Mouse (Mus musculus): ENCODE results near the gene Macrod2. TPM values are rescaled to one million over a fixed set of nuclear protein-coding genes. Genes with fewer than 3 reads are reported as not detected.

The Macrod2 gene
- total and polyA plus RNA-seq, 2 experiments, result 2.0 to 3.3 TPM

DNA sequence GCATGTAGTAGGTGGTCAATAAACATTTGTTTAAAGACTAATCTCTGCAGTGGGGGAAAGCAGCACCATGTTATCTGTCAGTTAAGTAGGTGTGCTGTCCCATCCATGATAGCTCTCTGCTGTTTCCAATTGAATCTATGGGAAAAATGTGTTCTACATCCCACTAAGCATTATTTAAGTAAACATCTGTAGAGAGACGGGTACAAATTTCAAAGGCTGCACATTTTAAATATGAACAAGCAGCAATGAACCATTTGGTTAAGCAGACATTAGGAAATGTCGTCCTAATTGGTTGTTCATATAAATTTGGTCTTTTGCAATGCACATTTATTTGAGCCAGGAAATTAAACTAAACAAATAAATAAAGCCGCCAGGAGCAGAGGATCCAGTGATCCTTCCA, 1277.7 kb downstream of the Macrod2 start:
- Histone ChIP-seq H3K9ac (ENCODE audit: low read depth, low read length) (no peak overlapping the region), H3K27me3 (ENCODE audit: control insufficient read depth, insufficient read depth, low read length) (no peaks in the 10 kb centered on the region), H3K4me3 (ENCODE audit: insufficient read depth, low read depth, low read length) (no peak overlapping the region), H3K79me2 (ENCODE audit: control insufficient read depth, insufficient read depth, low read length) (no peaks in the 10 kb centered on the region), H3K4me1 (ENCODE audit: control insufficient read depth, insufficient read depth, low read length) (no peaks in the 10 kb centered on the region), H3K27ac (replicated peaks; ENCODE audit: insufficient read depth, low read depth, low read length) (no peak overlapping the region), H3K36me3 (ENCODE audit: control insufficient read depth, insufficient read depth, low read length) (no peaks in the 10 kb centered on the region)
- TF ChIP-seq CTCF (IDR thresholded peaks at IDR 0.05; ENCODE audit: low read depth, low read length) (no peak), POLR2A (IDR thresholded peaks at IDR 0.05; ENCODE audit: extremely low read depth, insufficient read depth, low read length) (no peak)
- DNase-seq (ENCODE audit: extremely low read depth, low read depth, low spot score), result no peak
- 83% methylated on average over 3 of the region's 3 CpGs for WGBS

DNA sequence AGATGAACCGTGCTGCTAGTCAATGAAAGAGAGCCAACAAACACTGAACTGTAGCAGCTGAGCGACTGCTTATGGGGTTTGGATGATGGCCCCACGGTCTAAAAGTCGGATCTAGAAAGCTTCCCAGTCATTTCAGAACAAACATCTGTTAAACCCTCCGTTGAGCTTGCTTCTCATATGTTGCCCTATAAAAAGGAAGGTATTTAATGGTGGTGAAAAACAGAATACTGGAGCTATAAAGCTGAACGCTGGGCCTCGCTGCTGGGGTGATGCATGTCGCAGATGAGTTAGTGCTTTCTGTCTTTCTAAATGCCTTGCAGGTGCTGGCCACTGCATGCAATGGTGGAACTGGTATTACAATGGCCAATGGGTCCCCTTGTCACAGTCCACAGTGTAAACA, 1278.3 kb downstream of the Macrod2 start:
- no peaks in the 10 kb centered on the region for H3K27me3 ChIP-seq (ENCODE audit: control insufficient read depth, insufficient read depth, low read length)
- no peaks in the 10 kb centered on the region for H3K4me1 ChIP-seq (ENCODE audit: control insufficient read depth, insufficient read depth, low read length)
- H3K9ac ChIP-seq (ENCODE audit: low read depth, low read length), result no peak overlapping the region
- WGBS, result 83% methylated on average over 8 of the region's 8 CpGs
- DNase-seq (ENCODE audit: extremely low read depth, low read depth, low spot score), result no peak
- H3K4me3 ChIP-seq (ENCODE audit: insufficient read depth, low read depth, low read length), result no peak overlapping the region
- H3K27ac ChIP-seq (replicated peaks; ENCODE audit: insufficient read depth, low read depth, low read length), result no peak overlapping the region
- H3K79me2 ChIP-seq (ENCODE audit: control insufficient read depth, insufficient read depth, low read length), result no peaks in the 10 kb centered on the region
- TF ChIP-seq POLR2A (IDR thresholded peaks at IDR 0.05; ENCODE audit: extremely low read depth, insufficient read depth, low read length) (no peak), CTCF (IDR thresholded peaks at IDR 0.05; ENCODE audit: low read depth, low read length) (no peak)
- H3K36me3 ChIP-seq (ENCODE audit: control insufficient read depth, insufficient read depth, low read length), result no peaks in the 10 kb centered on the region

DNA sequence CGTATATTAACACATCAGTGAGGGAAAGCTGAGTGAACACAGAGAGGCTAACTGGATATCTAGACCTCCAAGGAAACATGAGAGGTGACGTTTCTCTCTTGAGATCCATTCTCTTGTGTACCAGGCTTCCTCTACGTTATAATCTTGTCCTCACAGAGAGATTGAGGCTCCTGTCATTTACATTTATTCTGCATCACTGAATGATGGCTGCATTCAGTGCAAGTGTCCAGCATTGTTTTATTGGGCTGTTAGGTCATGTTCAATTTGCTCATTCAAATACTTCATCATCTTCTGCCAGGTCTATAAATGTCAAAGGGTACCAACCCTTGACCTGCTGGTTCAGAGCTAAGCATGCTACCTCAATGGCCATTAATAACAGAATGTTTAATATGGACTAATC, 1302.4 kb downstream of the Macrod2 start:
- Histone ChIP-seq H3K27ac (replicated peaks; ENCODE audit: insufficient read depth, low read depth, low read length) (no peak overlapping the region), H3K36me3 (ENCODE audit: control insufficient read depth, insufficient read depth, low read length) (no peaks in the 10 kb centered on the region), H3K9ac (ENCODE audit: low read depth, low read length) (no peak overlapping the region), H3K4me3 (ENCODE audit: insufficient read depth, low read depth, low read length) (no peak overlapping the region), H3K4me1 (ENCODE audit: control insufficient read depth, insufficient read depth, low read length) (no peaks in the 10 kb centered on the region), H3K27me3 (ENCODE audit: control insufficient read depth, insufficient read depth, low read length) (no peaks in the 10 kb centered on the region), H3K79me2 (ENCODE audit: control insufficient read depth, insufficient read depth, low read length) (no peaks in the 10 kb centered on the region)
- no peak for DNase-seq (ENCODE audit: extremely low read depth, low read depth, low spot score)
- WGBS, result 81% methylated on average over 3 of the region's 3 CpGs
- no peak for TF ChIP-seq POLR2A (IDR thresholded peaks at IDR 0.05; ENCODE audit: extremely low read depth, insufficient read depth, low read length)

DNA sequence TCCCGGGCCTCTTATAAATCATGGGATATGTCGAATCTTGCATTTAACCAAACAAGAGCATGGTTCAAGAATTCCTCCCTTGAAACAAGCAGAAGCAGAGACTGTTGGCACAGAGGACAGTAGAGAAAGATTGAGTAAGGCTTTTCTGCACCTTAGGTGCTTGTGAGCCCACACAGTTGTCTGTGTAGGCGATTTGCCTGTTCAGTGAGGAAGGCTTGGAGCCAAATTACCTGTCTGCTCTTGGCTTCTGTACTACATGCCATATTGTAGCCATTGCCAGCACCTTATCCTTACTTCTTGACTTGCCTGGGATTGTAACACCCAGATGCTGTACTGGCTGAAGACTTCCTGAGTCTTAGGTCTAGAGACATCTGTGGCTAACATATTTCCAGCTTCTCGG, 1303.2 kb downstream of the Macrod2 start:
- TF ChIP-seq POLR2A (IDR thresholded peaks at IDR 0.05; ENCODE audit: extremely low read depth, insufficient read depth, low read length), result no peak
- TF ChIP-seq CTCF (IDR thresholded peaks at IDR 0.05; ENCODE audit: low read depth, low read length), result no peak
- 72% methylated on average over 4 of the region's 4 CpGs for WGBS
- Histone ChIP-seq H3K27me3 (ENCODE audit: control insufficient read depth, insufficient read depth, low read length) (no peaks in the 10 kb centered on the region), H3K4me3 (ENCODE audit: insufficient read depth, low read depth, low read length) (no peak overlapping the region), H3K36me3 (ENCODE audit: control insufficient read depth, insufficient read depth, low read length) (no peaks in the 10 kb centered on the region), H3K4me1 (ENCODE audit: control insufficient read depth, insufficient read depth, low read length) (no peaks in the 10 kb centered on the region), H3K27ac (replicated peaks; ENCODE audit: insufficient read depth, low read depth, low read length) (no peak overlapping the region), H3K9ac (ENCODE audit: low read depth, low read length) (no peak overlapping the region), H3K79me2 (ENCODE audit: control insufficient read depth, insufficient read depth, low read length) (no peaks in the 10 kb centered on the region)
- DNase-seq (ENCODE audit: extremely low read depth, low read depth, low spot score), result no peak

DNA sequence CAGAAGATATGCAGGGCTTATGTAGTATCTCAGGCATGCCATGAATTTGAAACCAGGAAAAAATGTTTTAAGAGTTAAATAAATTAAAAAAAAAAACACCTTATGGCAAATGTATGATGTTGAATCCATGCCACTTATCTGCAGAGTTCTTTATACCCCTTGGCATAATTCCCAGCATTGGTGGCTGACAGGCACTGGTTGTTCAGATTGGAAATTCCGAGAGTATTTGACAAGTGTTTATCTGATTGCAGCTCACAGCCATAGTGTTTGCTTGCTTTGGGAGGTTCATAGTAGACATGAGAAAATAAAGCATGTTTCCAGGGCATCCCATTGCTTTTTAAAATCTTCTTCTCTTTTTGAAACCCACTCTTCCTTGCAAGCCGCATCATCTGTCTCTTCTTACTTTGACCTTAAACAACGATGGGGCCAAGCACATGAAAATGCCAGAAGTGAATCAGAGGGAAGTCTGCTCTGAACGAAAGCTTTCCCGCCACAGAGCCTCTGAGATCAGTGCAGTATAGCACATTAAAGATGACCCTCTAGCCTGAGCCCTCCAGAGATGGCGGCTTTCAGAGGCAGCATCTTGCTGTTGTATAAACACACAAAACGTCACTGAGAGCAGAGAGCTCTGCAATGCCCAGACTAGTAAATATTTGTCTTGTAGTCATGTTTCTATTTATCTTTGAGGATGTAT, 1305.8 kb downstream of the Macrod2 start:
- H3K27ac ChIP-seq (replicated peaks; ENCODE audit: insufficient read depth, low read depth, low read length), result no peak overlapping the region
- H3K4me3 ChIP-seq (ENCODE audit: insufficient read depth, low read depth, low read length), result no peak overlapping the region
- no peaks in the 10 kb centered on the region for H3K27me3 ChIP-seq (ENCODE audit: control insufficient read depth, insufficient read depth, low read length)
- H3K36me3 ChIP-seq (ENCODE audit: control insufficient read depth, insufficient read depth, low read length), result no peaks in the 10 kb centered on the region
- 23% methylated on average over 7 of the region's 7 CpGs for WGBS
- no peaks in the 10 kb centered on the region for H3K4me1 ChIP-seq (ENCODE audit: control insufficient read depth, insufficient read depth, low read length)
- H3K79me2 ChIP-seq (ENCODE audit: control insufficient read depth, insufficient read depth, low read length), result no peaks in the 10 kb centered on the region
- TF ChIP-seq CTCF (IDR thresholded peaks at IDR 0.05; ENCODE audit: low read depth, low read length), result no peak
- TF ChIP-seq POLR2A (IDR thresholded peaks at IDR 0.05; ENCODE audit: extremely low read depth, insufficient read depth, low read length), result no peak
- no peak overlapping the region for H3K9ac ChIP-seq (ENCODE audit: low read depth, low read length)
- DNase-seq (ENCODE audit: extremely low read depth, low read depth, low spot score), result no peak

DNA sequence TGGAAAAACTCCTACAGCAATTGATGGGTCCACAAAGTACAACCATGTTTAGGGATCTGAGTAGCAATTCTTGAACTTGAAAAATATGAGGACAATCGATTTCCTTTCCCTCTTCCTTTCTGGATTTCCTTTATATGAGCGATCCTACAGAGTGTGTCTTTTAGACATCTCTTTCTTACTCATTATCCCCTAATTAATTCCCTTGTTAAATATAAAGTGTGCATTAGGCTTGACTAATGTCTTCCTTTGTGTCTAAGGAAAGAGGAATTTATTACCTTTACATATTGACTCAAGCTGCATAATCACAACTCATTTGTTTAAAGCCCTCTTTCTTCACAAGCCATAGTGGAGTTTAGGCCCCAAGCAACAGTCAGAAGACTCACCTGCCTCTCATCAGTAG, 1316.7 kb downstream of the Macrod2 start:
- Histone ChIP-seq H3K4me1 (ENCODE audit: control insufficient read depth, insufficient read depth, low read length) (no peaks in the 10 kb centered on the region), H3K27ac (replicated peaks; ENCODE audit: insufficient read depth, low read depth, low read length) (no peak overlapping the region), H3K36me3 (ENCODE audit: control insufficient read depth, insufficient read depth, low read length) (no peaks in the 10 kb centered on the region), H3K79me2 (ENCODE audit: control insufficient read depth, insufficient read depth, low read length) (no peaks in the 10 kb centered on the region), H3K9ac (ENCODE audit: low read depth, low read length) (no peak overlapping the region), H3K27me3 (ENCODE audit: control insufficient read depth, insufficient read depth, low read length) (no peaks in the 10 kb centered on the region), H3K4me3 (ENCODE audit: insufficient read depth, low read depth, low read length) (no peak overlapping the region)
- 82% methylated on average over 2 of the region's 2 CpGs for WGBS
- no peak for TF ChIP-seq POLR2A (IDR thresholded peaks at IDR 0.05; ENCODE audit: extremely low read depth, insufficient read depth, low read length)
- TF ChIP-seq CTCF (IDR thresholded peaks at IDR 0.05; ENCODE audit: low read depth, low read length), result no peak
- no peak for DNase-seq (ENCODE audit: extremely low read depth, low read depth, low spot score)
